Mouse (Mus musculus): ENCODE measurements at regions not wholly inside any gene's neighbourhood (a gene's known extent, or its start where the extent isn't known, plus 50 kb on each side); places are given as distances from the start of the nearest gene placed in this dataset.
A peak's percentile ranks its signal among the peaks of the same experiment; 100 is the strongest.

DNA sequence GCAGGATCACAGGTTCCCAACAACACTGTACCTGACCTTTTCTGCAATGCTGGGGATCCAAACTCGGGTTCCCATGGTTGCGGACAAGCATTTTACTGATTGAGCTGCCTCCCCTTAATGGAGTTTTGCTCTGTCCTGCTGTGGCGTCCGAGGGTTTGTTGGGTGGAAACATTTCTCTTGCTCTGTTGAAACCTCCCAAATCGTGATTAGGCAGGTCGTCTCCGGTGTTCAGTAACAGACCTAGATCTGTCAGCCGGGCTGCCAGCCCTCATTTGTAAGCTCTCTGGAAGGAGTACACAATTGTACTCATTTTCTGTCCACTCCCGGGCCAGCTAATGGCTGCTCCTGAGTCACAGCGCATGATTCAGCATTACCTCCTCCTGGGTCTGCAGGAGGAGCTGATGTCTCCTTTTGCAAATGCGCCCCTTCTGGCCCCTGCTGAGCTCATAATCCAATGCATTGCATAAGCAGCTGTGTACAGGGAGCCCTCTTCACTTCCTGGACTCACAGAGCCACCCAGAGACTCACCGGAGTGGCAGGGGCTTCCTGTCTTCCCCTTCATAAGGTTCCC lies 49.8 kb upstream of the Sipa1l2 start:
- Histone ChIP-seq H3K4me1 (peaks cover 12% of the 10 kb centered on the region; the same call in 1 of the 2 replicates), H3K27me3 (replicated peaks) (no peaks in the 10 kb centered on the region), H3K4me2 (replicated peaks) (0 out of 2 replicates have a peak overlapping the region, but pooled peaks have one; percentile 7), H3K9ac (no peak overlapping the region), H3K36me3 (no peaks in the 10 kb centered on the region), H3K9me3 (no peaks in the 10 kb centered on the region), H3K4me3 (no peak overlapping the region), H3K27ac (no peak overlapping the region)
- WGBS: 52% methylated on average over 12 of the region's 12 CpGs
- no peak for ATAC-seq (ENCODE audit: low FRiP score, low read depth)

Measured in neural tube, embryonic 12.5 days (tissue).